Comparison of ENCODE assay signal across 8 mouse cellular contexts in genomic region chr6:35176979-35177649, GRCm38 (mm10). TPM values are rescaled to one million over a fixed set of nuclear protein-coding genes. Genes with fewer than 3 reads are reported as not detected.
DNase-seq lines count a peak whose midpoint lies in the region; ATAC-seq and TF ChIP-seq lines count a peak whose summit lies in the region.

Nup205 (plus strand) TSS chr6:35177421.

- 4% methylated on average over 34 of the region's 34 CpGs for WGBS in forebrain, embryonic 16.5 days
- WGBS in liver, postnatal 0 days (ENCODE audit: insufficient replicate concordance), result 3% methylated on average over 33 of the region's 34 CpGs
- 4% methylated on average over 34 of the region's 34 CpGs for WGBS in neural tube, embryonic 13.5 days

- peaks cover 4% of the 10 kb centered on the region for H3K4me1 ChIP-seq in forebrain, embryonic 16.5 days (replicated peaks; ENCODE audit: control insufficient read depth, insufficient read depth, low read length)
- H3K4me1 ChIP-seq in liver, postnatal 0 days (ENCODE audit: insufficient read depth), result peaks cover 8% of the 10 kb centered on the region; the same call in 1 of the 2 replicates
- peaks cover 11% of the 10 kb centered on the region for H3K4me1 ChIP-seq in neural tube, embryonic 13.5 days (replicated peaks)

- H3K9me3 ChIP-seq in forebrain, embryonic 16.5 days (ENCODE audit: control insufficient read depth, low read length), result no peaks in the 10 kb centered on the region
- H3K9me3 ChIP-seq in liver, postnatal 0 days (ENCODE audit: low read length), result no peaks in the 10 kb centered on the region
- no peaks in the 10 kb centered on the region for H3K9me3 ChIP-seq in neural tube, embryonic 13.5 days

- no peak for TF ChIP-seq CTCF in liver, postnatal 0 days (IDR thresholded peaks at IDR 0.05; ENCODE audit: low read depth)

- peak within 1 kb of the TSS; percentile 91 for H3K9ac ChIP-seq in forebrain, embryonic 16.5 days (replicated peaks; ENCODE audit: low read depth, low read length)
- H3K9ac ChIP-seq in liver, postnatal 0 days (replicated peaks), result peak within 1 kb of the TSS; percentile 92
- H3K9ac ChIP-seq in neural tube, embryonic 13.5 days, result peak within 1 kb of the TSS; percentile 90

- DNase-seq in MN1 (ENCODE audit: low spot score), result peak; percentile 88
- DNase-seq in cerebellum, adult 18-20 months, result peak; percentile 82 to 88
- peak; percentile 63 for DNase-seq in heart, postnatal 25 days (ENCODE audit: low spot score)
- DNase-seq in layer of hippocampus, adult 11-12 months (ENCODE audit: low spot score), result peak; percentile 81
- DNase-seq in liver, postnatal 0 days, result peak; percentile 87
- DNase-seq in telencephalon, adult 2 months (ENCODE audit: low read depth, low spot score), result peak; percentile 86

- intact Hi-C loops in heart, postnatal 25 days (cut with DNase I), result loop anchor here (2.0 kb wide), 1 partner anchor 44 kb away; the partner anchor contains the start of gene Cnot4

- peak within 1 kb of the TSS; percentile 85 for H3K4me2 ChIP-seq in forebrain, embryonic 16.5 days (ENCODE audit: low read length)
- peak within 1 kb of the TSS; percentile 94 for H3K4me2 ChIP-seq in liver, postnatal 0 days (ENCODE audit: low read depth, low read length)
- peak within 1 kb of the TSS; percentile 84 for H3K4me2 ChIP-seq in neural tube, embryonic 13.5 days

- peak within 1 kb of the TSS; percentile 98 for H3K27ac ChIP-seq in forebrain, embryonic 16.5 days (ENCODE audit: low read length)
- H3K27ac ChIP-seq in liver, postnatal 0 days (ENCODE audit: low read depth), result peak within 1 kb of the TSS; percentile 97
- peak within 1 kb of the TSS; percentile 98 for H3K27ac ChIP-seq in neural tube, embryonic 13.5 days (replicated peaks)

- H3K27me3 ChIP-seq in forebrain, embryonic 16.5 days (replicated peaks; ENCODE audit: control insufficient read depth, insufficient read depth, low read length), result no peaks in the 10 kb centered on the region
- no peaks in the 10 kb centered on the region for H3K27me3 ChIP-seq in liver, postnatal 0 days (ENCODE audit: insufficient read depth, low read length)
- H3K27me3 ChIP-seq in neural tube, embryonic 13.5 days, result no peaks in the 10 kb centered on the region

- H3K4me3 ChIP-seq in forebrain, embryonic 16.5 days (replicated peaks; ENCODE audit: low read length), result peak within 1 kb of the TSS; percentile 81
- peak within 1 kb of the TSS; percentile 77 for H3K4me3 ChIP-seq in liver, postnatal 0 days (ENCODE audit: low read depth, low read length)
- H3K4me3 ChIP-seq in neural tube, embryonic 13.5 days, result peak within 1 kb of the TSS; percentile 78

- TF ChIP-seq EP300 in liver, postnatal 0 days (IDR thresholded peaks at IDR 0.05; ENCODE audit: low read depth), result peak; percentile 38; the same call in 1 of the 2 replicates

- ATAC-seq in forebrain, embryonic 16.5 days, result peak; percentile 95
- peak; percentile 93 for ATAC-seq in liver, postnatal 0 days
- ATAC-seq in neural tube, embryonic 13.5 days (ENCODE audit: low read depth), result peak; percentile 96

- no peaks in the 10 kb centered on the region for H3K36me3 ChIP-seq in forebrain, embryonic 16.5 days (ENCODE audit: control insufficient read depth, insufficient read depth)
- no peaks in the 10 kb centered on the region for H3K36me3 ChIP-seq in liver, postnatal 0 days (replicated peaks; ENCODE audit: insufficient read depth, low read length)
- no peaks in the 10 kb centered on the region for H3K36me3 ChIP-seq in neural tube, embryonic 13.5 days

RNA-seq across cellular contexts. Expression of gene Nup205, which starts in this region (rescaled TPM):
- 34.6 and 37.8 TPM in 2 replicates for polyA plus RNA-seq in forebrain, embryonic 16.5 days (2015; fragmentation: Nextera tagmentation; extraction: Ambion mirVana)
- 10 to 100 TPM; 14.3 to 14.6 TPM for total RNA-seq in heart, postnatal 25 days (2021)
- 5.8 and 6.3 TPM in 2 replicates for polyA plus RNA-seq in liver, postnatal 0 days (2015; fragmentation: Nextera tagmentation; extraction: Ambion mirVana)
- polyA plus RNA-seq in neural tube, embryonic 13.5 days (2015; fragmentation: Nextera tagmentation; extraction: Ambion mirVana), result 21.3 and 23.5 TPM in 2 replicates

Comparison
In these comparisons a context has a peak if more than half of its experiments do, and no peak if none do; other contexts are left out.
1. Peak in every context shown above with its lines: DNase-seq, ATAC-seq, H3K4me3 ChIP-seq and H3K27ac ChIP-seq.